ENCODE assay signal across 16 mouse cellular contexts in genomic region chr5:14526038-14526437, GRCm38 (mm10). TPM values are rescaled to one million over a fixed set of nuclear protein-coding genes. Genes with fewer than 3 reads are reported as not detected.
DNase-seq lines count a peak whose midpoint lies in the region; TF ChIP-seq lines count a peak whose summit lies in the region.
"Had no signal": no experiment of that assay in that cellular context is flagged by ENCODE, and none has a peak within 500 bp of the region (broad histone marks: within the 10 kb centered on the region; RNA-seq: fewer than 3 reads in every experiment).

No protein-coding gene starts in this region.

- TF ChIP-seq CTCF in cerebellum, adult 2 months (IDR thresholded peaks at IDR 0.05; ENCODE audit: borderline replicate concordance, insufficient read depth, low read depth, low read length): no peak

- TF ChIP-seq POLR2A in cerebellum, adult 2 months (IDR thresholded peaks at IDR 0.05; ENCODE audit: borderline replicate concordance, insufficient read depth, low read length): no peak

- peaks cover 26% of the 10 kb centered on the region for H3K4me1 ChIP-seq in cerebellum, adult 2 months (ENCODE audit: control insufficient read depth, insufficient read depth, low read length)
- H3K4me1 ChIP-seq: embryonic facial prominence, embryonic 12.5 days; heart, embryonic 10.5 days; liver, embryonic 12.5 days had no signal

- H3K27ac ChIP-seq in cerebellum, adult 2 months (ENCODE audit: insufficient read depth, low read length): no peak overlapping the region
- H3K27ac ChIP-seq: embryonic facial prominence, embryonic 12.5 days; heart, embryonic 10.5 days; kidney, postnatal 0 days; left cerebral cortex, adult 2 months; liver, embryonic 12.5 days; neural tube, embryonic 15.5 days had no signal

- DNase-seq in heart, postnatal 4 days: peak; percentile 42
- no peak for DNase-seq in heart, adult 18-20 months
- DNase-seq in lung, postnatal 25 days (ENCODE audit: low spot score): peak; percentile 4
- DNase-seq in lung, postnatal 10 days: no peak
- DNase-seq in cerebellum, adult 2 months: peak; percentile 72 to 82
- DNase-seq in cerebellum, postnatal 14 days: peak; percentile 69 to 78
- no peak for DNase-seq in gastrocnemius, postnatal 4 days (ENCODE audit: low spot score in 2 of 2)
- DNase-seq: gastrocnemius, postnatal 10 days; thymus, postnatal 36 days had no signal

- no peaks in the 10 kb centered on the region for H3K27me3 ChIP-seq in cerebellum, adult 2 months (ENCODE audit: control insufficient read depth, insufficient read depth, low read length)
- H3K27me3 ChIP-seq: embryonic facial prominence, embryonic 12.5 days; liver, embryonic 12.5 days; neural tube, embryonic 15.5 days had no signal

- no peak overlapping the region for H3K4me3 ChIP-seq in cerebellum, adult 2 months (replicated peaks; ENCODE audit: insufficient read depth, low read depth, low read length)
- H3K4me3 ChIP-seq: embryonic facial prominence, embryonic 12.5 days; heart, embryonic 10.5 days; left cerebral cortex, adult 2 months; liver, embryonic 12.5 days; myocyte; neural tube, embryonic 15.5 days had no signal

RNA-seq across cellular contexts. Expression of gene Pclo, which starts 11.3 kb away (rescaled TPM):
- total RNA-seq in heart, postnatal 4 days (2021): under 1 TPM; 0.29 to 0.47 TPM
- under 1 TPM; 0.25 to 0.39 TPM for total RNA-seq in heart, adult 18-20 months (2021)
- polyA plus RNA-seq in cerebellum, adult 2 months (2012; rRNA removed): 62.4 and 68.3 TPM in 2 replicates
- 1 to 10 TPM in 1 of 2 experiments, under 1 TPM in 1; 0.93 to 1.3 TPM for total RNA-seq in gastrocnemius, postnatal 4 days (2021)

Comparison
In these comparisons a context has a peak if more than half of its experiments do, and no peak if none do; other contexts are left out.
1. DNase-seq: peak in heart, postnatal 4 days (single experiment), lung, postnatal 25 days (single experiment), cerebellum, adult 2 months (2 of 2) and cerebellum, postnatal 14 days (2 of 2); none in heart, adult 18-20 months (0 of 2), lung, postnatal 10 days (single experiment) and gastrocnemius, postnatal 4 days (0 of 2).